Mouse (Mus musculus) urinary bladder, adult 18-20 months (tissue): ENCODE measurements at regions not wholly inside any gene's neighbourhood (a gene's known extent, or its start where the extent isn't known, plus 50 kb on each side); places are given as distances from the start of the nearest gene placed in this dataset.

ENCODE experiments used
- DNase-seq, 2 experiments: peaks; one replicate each; pipeline ENCODE4 v3.0.0; 2022; ENCODE audit warnings: low spot score in 2 of 2, mixed read lengths in 2 of 2

GRCm38 (mm10) chr2:137705724-137706422 is 550.5 kb upstream of the Btbd3 start:
- no peak for DNase-seq

GRCm38 (mm10) chr2:137704948-137705723 is 551.2 kb upstream of the Btbd3 start:
- no peak for DNase-seq

- no peak for DNase-seq
Observed at GRCm38 (mm10) chr2:137704565-137704947, 551.8 kb upstream of the Btbd3 start.

- no peak for DNase-seq
Observed at GRCm38 (mm10) chr2:137704051-137704450, 552.3 kb upstream of the Btbd3 start.

GRCm38 (mm10) chr2:137695885-137696284 is 560.5 kb upstream of the Btbd3 start:
- no peak for DNase-seq

- no peak for DNase-seq
Observed at GRCm38 (mm10) chr2:137694020-137694419, 562.3 kb upstream of the Btbd3 start.

GRCm38 (mm10) chr2:137687208-137687607 is 569.2 kb upstream of the Btbd3 start:
- DNase-seq = no peak

GRCm38 (mm10) chr2:137686735-137687134 is 569.6 kb upstream of the Btbd3 start:
- DNase-seq = no peak

- DNase-seq = no peak
Observed at GRCm38 (mm10) chr2:137681762-137682161, 565.3 kb upstream of the Jag1 start.

- peak in 1 of 2 experiments; percentile 5 for DNase-seq
Observed at GRCm38 (mm10) chr2:137663171-137663570, 546.7 kb upstream of the Jag1 start.

- no peak for DNase-seq
Observed at GRCm38 (mm10) chr2:137662216-137662615, 545.8 kb upstream of the Jag1 start.

GRCm38 (mm10) chr2:137660449-137660848 is 544.0 kb upstream of the Jag1 start:
- no peak for DNase-seq

GRCm38 (mm10) chr2:137654296-137654695 is 537.9 kb upstream of the Jag1 start:
- no peak for DNase-seq

- DNase-seq = no peak
Observed at GRCm38 (mm10) chr2:137644160-137644559, 527.7 kb upstream of the Jag1 start.

GRCm38 (mm10) chr2:137643269-137644055 is 527.0 kb upstream of the Jag1 start:
- DNase-seq = no peak

GRCm38 (mm10) chr2:137635019-137635621 is 518.7 kb upstream of the Jag1 start:
- no peak for DNase-seq

- DNase-seq = no peak
Observed at GRCm38 (mm10) chr2:137616637-137617036, 500.2 kb upstream of the Jag1 start.

- no peak for DNase-seq
Observed at GRCm38 (mm10) chr2:137613791-137614190, 497.3 kb upstream of the Jag1 start.

GRCm38 (mm10) chr2:137608506-137608905 is 492.1 kb upstream of the Jag1 start:
- DNase-seq = no peak

- DNase-seq = no peak
Observed at GRCm38 (mm10) chr2:137598136-137598535, 481.7 kb upstream of the Jag1 start.

- no peak for DNase-seq
Observed at GRCm38 (mm10) chr2:137594509-137594908, 478.1 kb upstream of the Jag1 start.

- DNase-seq = peak in 1 of 2 experiments; percentile 22
Observed at GRCm38 (mm10) chr2:137591551-137591950, 475.1 kb upstream of the Jag1 start.
